Mouse (Mus musculus) ES-E14 (cell line): Measurements from ENCODE around the gene Fbxo31.

ENCODE experiments used
- CHD2 ChIP-seq: IDR thresholded peaks from 2 replicates; pipeline ENCODE4 v1.6.1; 2014; ENCODE audit warnings: mild to moderate bottlenecking, low read depth, low read length, inconsistent platforms
- HCFC1 ChIP-seq: IDR thresholded peaks from 2 replicates; pipeline ENCODE4 v1.6.1; 2012; ENCODE audit warnings: low read length, inconsistent platforms, borderline replicate concordance; ENCODE audit not compliant: insufficient read depth
- ZC3H11A ChIP-seq: IDR thresholded peaks from 2 replicates; pipeline ENCODE4 v1.6.1; 2012; ENCODE audit warnings: low read depth, mild to moderate bottlenecking, inconsistent platforms, low read length, borderline replicate concordance

GRCm38 (mm10) chr8:121578676-121579451 lies at the start of gene Fbxo31:
- TF ChIP-seq HCFC1 = no peak
- TF ChIP-seq ZC3H11A = no peak
- no peak for TF ChIP-seq CHD2
